Mouse (Mus musculus): Measurements from ENCODE around the gene Nostrin.

Gene Nostrin

GRCm38 (mm10) chr2:69128921-69129395, 6.6 kb upstream of the Nostrin start:
- in situ Hi-C loops (cut with MboI, MseI) = no loop called here

GRCm38 (mm10) chr2:69129425-69130210, 6.0 kb upstream of the Nostrin start:
- in situ Hi-C loops (cut with MboI, MseI) = no loop called here

- in situ Hi-C loops (cut with MboI, MseI) = no loop called here
Observed at GRCm38 (mm10) chr2:69132046-69132445, 3.6 kb upstream of the Nostrin start.

GRCm38 (mm10) chr2:69132488-69133040, 3.0 kb upstream of the Nostrin start:
- in situ Hi-C loops (cut with MboI, MseI) = no loop called here

- in situ Hi-C loops (cut with MboI, MseI) = no loop called here
Observed at GRCm38 (mm10) chr2:69134186-69134585, 1.4 kb upstream of the Nostrin start.

- in situ Hi-C loops (cut with MboI, MseI) = no loop called here
Observed at GRCm38 (mm10) chr2:69134937-69135336, 663 bp upstream of the Nostrin start.

GRCm38 (mm10) chr2:69137406-69138084, 1.9 kb downstream of the Nostrin start:
- in situ Hi-C loops (cut with MboI, MseI) = no loop called here

DNA sequence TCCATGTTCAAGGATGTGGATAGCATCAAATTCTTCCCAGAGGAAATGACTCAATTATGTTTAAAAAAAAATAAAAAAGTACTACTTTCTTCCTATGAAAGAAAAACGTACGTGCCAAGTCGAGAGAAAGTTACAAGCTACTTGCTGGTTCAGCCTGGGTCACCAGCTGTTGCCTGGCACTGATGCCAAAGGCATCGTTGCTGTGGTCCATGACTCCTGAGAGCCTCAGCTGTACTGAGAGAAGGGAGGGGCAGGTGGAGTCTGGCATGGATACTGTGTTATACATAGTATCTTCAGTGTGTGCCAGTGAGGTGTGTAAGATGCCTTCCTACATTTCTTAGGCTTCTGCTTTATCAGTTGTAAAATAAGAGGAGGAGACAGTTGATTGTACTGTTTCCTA, 3.2 kb downstream of the Nostrin start:
- in situ Hi-C loops (cut with MboI, MseI) = no loop called here

DNA sequence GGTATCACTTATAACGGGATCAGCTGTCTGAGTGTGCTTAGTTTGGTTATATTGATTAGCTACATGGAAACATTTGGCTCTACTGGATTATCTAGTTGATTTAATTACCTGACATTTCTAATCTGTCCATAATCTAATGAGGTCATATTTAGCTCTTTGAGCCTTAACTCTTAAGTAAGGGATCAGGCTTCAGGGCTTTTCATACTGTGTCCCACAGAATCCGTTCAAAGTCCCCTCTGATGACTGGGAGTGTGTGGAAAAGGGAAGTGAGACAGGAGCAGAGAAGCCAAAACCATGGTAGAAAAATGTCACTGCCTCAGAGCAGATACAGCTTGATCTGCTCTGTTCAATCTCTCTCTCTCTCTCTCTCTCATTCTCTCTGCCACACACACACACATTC, 4.6 kb downstream of the Nostrin start:
- in situ Hi-C loops (cut with MboI, MseI) = no loop called here

GRCm38 (mm10) chr2:69140816-69141215, 5.2 kb downstream of the Nostrin start:
- in situ Hi-C loops (cut with MboI, MseI) = no loop called here

DNA sequence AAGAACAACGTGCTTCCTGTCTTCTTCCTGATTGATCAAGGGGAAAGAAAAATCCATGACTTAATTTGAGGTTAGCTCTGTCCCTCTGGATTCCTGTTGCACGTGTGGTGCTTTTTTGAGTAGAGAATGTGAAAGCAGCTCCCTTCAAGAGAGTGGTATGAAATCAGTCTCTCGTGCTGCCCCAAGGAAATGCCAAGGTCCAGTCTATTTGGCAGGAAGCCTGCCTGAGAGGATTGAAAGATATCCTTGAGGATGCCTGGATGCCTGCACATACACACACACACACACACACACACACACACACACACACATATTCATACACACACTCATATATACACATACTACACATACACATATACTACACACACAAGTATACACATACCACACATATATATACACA, 13.1 kb downstream of the Nostrin start:
- in situ Hi-C loops (cut with MboI, MseI) = no loop called here

DNA sequence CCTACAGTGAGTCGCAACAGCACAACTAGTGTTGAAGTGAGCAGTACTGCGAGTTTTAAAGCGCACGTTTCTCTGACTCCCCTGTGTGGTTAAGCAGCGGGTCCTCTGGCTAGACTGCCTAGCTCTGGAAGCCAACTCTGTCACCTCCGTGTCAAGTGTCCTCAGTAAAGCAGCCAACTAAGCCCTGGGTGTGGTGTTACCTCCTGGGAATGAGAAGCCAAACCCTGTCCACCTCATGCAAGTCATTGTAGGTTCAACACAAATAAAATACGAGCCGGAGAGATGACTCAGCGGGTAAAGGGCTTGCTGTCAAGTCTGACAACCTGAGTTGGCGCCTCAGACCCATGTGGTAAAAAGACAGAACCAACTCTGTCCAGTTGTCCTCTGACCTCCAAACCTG, 13.6 kb downstream of the Nostrin start:
- in situ Hi-C loops (cut with MboI, MseI) = no loop called here

GRCm38 (mm10) chr2:69150841-69151240, 15.2 kb downstream of the Nostrin start:
- in situ Hi-C loops (cut with MboI, MseI) = loop anchor here in 1 of 2 experiments (10.0 kb wide), 1 partner anchor 414 kb away; no protein-coding TSS in a partner anchor

DNA sequence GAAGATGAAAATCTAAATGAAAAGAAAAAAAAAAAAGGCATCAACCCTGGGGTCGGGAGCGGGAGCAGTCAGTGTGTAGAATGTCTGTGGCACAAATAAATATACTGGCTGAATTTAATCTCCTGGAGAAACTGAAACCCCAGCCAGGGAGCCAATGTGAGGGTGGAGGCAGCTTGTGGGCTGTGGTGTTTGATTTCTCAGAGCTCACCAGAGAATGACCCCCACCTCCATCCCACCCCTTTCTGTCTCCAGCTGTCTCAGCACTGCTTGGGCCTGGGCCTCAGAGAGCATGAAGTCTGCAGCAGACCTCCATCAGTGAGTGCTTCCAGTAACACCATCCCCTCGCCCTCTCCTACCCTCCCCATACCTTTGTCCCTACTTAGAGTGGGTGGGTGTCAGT, 20.3 kb downstream of the Nostrin start:
- in situ Hi-C loops (cut with MboI, MseI) = loop anchor here in 1 of 2 experiments (10.0 kb wide), 1 partner anchor 409 kb away; no protein-coding TSS in a partner anchor

DNA sequence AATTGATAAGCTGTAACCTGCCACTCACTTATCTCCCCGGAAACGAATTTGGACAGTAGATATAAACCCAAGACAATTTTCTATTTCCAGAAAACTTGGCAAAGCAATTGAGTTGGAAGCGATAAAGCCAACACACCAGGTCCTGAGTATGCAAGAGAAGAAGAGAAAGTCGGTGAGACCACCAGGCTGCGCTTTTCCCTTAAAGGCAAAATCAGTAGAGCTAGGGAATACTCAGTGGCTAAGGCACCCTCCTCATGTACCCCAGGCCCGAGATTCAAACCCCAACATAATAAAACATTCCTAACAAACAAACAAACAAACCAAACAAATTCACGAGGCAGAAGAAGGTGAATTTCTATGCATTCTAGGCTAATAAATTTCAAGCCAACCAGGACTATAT, 20.7 kb downstream of the Nostrin start:
- in situ Hi-C loops (cut with MboI, MseI) = loop anchor here in 1 of 2 experiments (10.0 kb wide), 1 partner anchor 409 kb away; no protein-coding TSS in a partner anchor

DNA sequence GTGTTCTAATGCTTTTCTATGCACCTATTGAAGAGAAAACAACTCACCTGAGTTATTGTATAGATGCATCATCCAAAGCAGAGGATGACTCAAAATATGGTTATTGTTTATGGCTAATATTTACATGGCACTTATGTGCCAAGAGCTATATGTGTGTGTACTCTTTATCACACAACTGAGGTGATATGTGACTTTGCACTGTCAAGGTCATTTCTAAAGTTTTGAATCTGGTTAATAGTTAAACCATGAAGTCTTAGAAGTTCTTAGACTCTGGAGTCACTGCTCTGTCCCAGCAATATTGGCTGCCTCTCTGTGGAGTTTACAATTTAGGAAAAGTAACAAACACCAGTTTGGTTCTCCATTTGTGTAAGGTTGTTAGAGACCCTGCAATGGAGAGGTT, 23.3 kb downstream of the Nostrin start:
- in situ Hi-C loops (cut with MboI, MseI) = loop anchor here in 1 of 2 experiments (10.0 kb wide), 1 partner anchor 406 kb away; no protein-coding TSS in a partner anchor

DNA sequence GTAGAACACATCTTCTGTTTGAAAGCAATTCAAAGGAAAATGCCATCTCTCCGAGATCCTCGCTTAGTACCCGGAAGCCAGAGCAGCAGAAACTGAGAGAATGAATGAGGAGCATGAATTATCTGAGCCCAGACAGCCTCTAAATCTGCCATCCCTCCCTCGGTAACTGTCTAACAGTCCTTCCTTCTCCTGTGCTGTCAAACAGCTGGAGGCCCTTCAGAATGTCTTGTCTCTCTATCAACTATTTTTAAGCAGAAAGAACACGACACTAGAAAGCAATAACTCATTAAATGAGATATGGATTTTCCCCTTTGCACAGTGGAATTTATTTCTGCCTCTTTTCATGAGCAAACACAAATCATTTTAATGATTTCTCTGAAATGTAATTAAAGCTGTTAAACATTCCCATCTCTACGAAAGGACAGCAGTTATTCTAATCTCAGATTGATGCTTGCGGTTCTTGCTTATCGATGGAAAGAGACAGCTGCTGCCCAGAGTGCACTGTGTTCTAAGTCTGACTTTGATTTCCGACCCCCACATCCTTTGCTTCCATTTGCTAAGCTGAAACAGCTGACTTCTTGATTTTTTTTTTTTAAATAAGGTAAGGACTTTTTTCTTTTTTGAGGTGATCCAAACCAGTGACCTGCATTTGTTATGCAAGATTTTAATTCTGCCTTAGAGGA, 34.9 kb downstream of the Nostrin start:
- in situ Hi-C loops (cut with MboI, MseI) = no loop called here

- in situ Hi-C loops (cut with MboI, MseI) = no loop called here
Observed at GRCm38 (mm10) chr2:69175296-69175695, 39.7 kb downstream of the Nostrin start.

GRCm38 (mm10) chr2:69179721-69180120, 44.1 kb downstream of the Nostrin start:
- in situ Hi-C loops (cut with MboI, MseI) = no loop called here

- in situ Hi-C loops (cut with MboI, MseI) = no loop called here
Observed at GRCm38 (mm10) chr2:69187990-69188389, 52.4 kb downstream of the Nostrin start.

DNA sequence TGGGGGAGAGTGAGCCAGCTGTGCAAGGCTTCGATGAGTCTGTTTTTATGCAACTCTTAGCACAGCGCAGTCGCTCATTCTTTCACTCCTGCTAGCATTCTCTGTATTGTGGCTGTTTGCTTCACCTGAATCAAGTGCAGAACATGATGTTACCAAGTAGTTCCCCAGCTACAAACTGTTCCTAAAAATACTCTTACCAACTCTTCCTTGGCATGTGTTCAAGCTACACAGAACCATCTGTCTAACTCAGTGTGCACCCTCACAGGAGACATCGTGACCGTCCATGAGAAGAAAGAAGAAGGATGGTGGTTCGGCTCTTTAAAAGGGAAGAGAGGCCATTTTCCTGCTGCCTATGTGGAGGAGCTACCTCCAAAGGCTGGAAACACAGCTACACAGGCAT, 53.1 kb downstream of the Nostrin start:
- in situ Hi-C loops (cut with MboI, MseI) = no loop called here

DNA sequence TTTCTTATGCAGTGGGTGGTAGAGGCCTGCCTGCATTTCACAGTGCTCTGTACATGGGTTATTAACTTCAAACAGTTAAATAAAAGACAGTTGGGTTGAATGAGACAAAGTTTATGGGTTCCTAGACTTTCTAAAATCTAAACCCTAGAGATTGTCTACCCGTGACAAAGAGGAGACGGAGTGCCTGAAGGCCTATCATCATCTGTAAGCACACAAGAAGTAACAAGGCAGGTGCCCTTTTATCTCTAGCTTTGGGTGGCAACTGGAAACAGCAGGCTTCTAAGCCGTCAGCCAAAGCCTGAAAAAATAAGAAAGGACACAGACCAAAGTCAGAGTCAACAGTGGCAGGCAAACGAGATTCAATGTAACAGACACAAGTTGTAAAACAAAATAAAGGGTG, 53.6 kb downstream of the Nostrin start:
- in situ Hi-C loops (cut with MboI, MseI) = no loop called here

All from T-helper 17 cell (primary cell).